Mouse (Mus musculus) heart, postnatal 0 days (tissue): ENCODE measurements around the gene Ccdc85b. TPM values are rescaled to one million over a fixed set of nuclear protein-coding genes. Genes with fewer than 3 reads are reported as not detected.
"Not testable (repeated sequence)": the region's sequence is repeated elsewhere in the genome, so short reads cannot be mapped to it uniquely, and the experiment has no call there.

ENCODE experiments used
- ATAC-seq: fragments of 200-750 bp; cut with Nextera tagmentation; 2 replicates; pipeline ENCODE4 v1.8.0; 2017; ENCODE audit warnings: low read depth, moderate number of reproducible peaks, moderate library complexity; ENCODE audit not compliant: insufficient read depth
- DNase-seq: peaks from one replicate; pipeline ENCODE4 v3.0.0-alpha.2; 2016; ENCODE audit warnings: low spot score
- H3K27ac ChIP-seq: fragments of 300-500 bp; sonication (generic); 2 replicates; pipeline ENCODE4 v1.5.1; 2014; ENCODE audit warnings: low read depth, mild to moderate bottlenecking
- H3K27me3 ChIP-seq: fragments of 300-500 bp; sonication (generic); 2 replicates; pipeline ENCODE4 v1.6.1; 2014; ENCODE audit warnings: low read length, mixed read lengths; ENCODE audit not compliant: control insufficient read depth, insufficient read depth
- H3K36me3 ChIP-seq: fragments of 300-500 bp; sonication (generic); replicated peaks from 2 replicates; pipeline ENCODE4 v1.6.1; 2014; ENCODE audit warnings: low read length, mixed read lengths; ENCODE audit not compliant: control insufficient read depth, insufficient read depth
- H3K4me1 ChIP-seq: fragments of 300-500 bp; sonication (generic); 2 replicates; pipeline ENCODE4 v1.6.1; 2014; ENCODE audit warnings: antibody characterized with exemption; ENCODE audit not compliant: control insufficient read depth, insufficient read depth
- H3K4me2 ChIP-seq: fragments of 300-500 bp; sonication (generic); 2 replicates; pipeline ENCODE4 v1.6.1; 2014; ENCODE audit warnings: low read depth, mild to moderate bottlenecking, low read length, moderate library complexity
- H3K4me3 ChIP-seq: fragments of 300-500 bp; sonication (generic); 2 replicates; pipeline ENCODE4 v1.5.1; 2014; ENCODE audit warnings: low read depth, low read length
- H3K9ac ChIP-seq: fragments of 300-500 bp; sonication (generic); replicated peaks from 2 replicates; pipeline ENCODE4 v1.6.1; 2014; ENCODE audit warnings: low read depth, low read length, mixed read lengths
- H3K9me3 ChIP-seq: fragments of 300-500 bp; sonication (generic); replicated peaks from 2 replicates; pipeline ENCODE4 v1.6.1; 2016; ENCODE audit warnings: low read length; ENCODE audit not compliant: control insufficient read depth
- CTCF ChIP-seq: IDR thresholded peaks from 2 replicates; pipeline ENCODE4 v1.5.1; 2016; ENCODE audit warnings: antibody characterized with exemption, control low read depth, low read depth
- EP300 ChIP-seq: IDR thresholded peaks from 2 replicates; pipeline ENCODE4 v1.6.1; 2016; ENCODE audit warnings: antibody characterized with exemption, low read depth
- WGBS: fragments of 180-500 bp; shearing (Covaris S2); extraction: QIAGEN DNeasy Blood & Tissue Kit; methylation state at CpG from one replicate; pipeline ENCODE4 v1.1.7; 2014; 5-methylcytosine and 5-hydroxymethylcytosine counted together
- polyA plus RNA-seq: library from polyadenylated mRNA; unstranded; fragments of >200 nt; fragmentation: Nextera tagmentation; extraction: Ambion mirVana; gene quantifications from 2 replicates; pipeline ENCODE4 v1.2.1, GENCODE M21; 2015
- total RNA-seq: library from RNA; depleted of rRNA; stranded (reverse); fragments of >200 nt; gene quantifications from 2 replicates; pipeline ENCODE4 v1.2.3, GENCODE M21; 2014; ENCODE audit warnings: low replicate concordance

Gene Ccdc85b
- total and polyA plus RNA-seq, 2 experiments from 2014 or later, result 9.2 to 10.6 TPM

DNA sequence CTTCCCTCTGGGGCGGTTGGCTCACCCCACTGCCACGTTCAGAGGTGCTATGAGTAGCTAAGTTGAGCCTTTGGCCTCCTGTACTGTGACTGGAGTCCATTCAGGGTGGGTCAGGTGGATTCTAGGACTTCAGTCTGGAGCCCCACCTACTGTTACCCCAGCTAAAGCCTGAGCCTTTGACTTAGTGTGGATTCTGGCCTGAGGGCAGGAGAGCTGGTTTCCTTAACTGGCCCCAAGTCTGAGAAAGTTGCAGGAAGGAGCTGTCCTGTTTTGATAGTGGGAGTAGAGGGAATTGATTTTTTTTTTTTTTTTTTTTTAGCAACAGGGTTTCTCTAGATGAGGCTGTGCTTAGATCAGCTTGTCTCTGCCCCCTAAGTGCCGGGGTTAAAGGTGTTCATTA is 36.6 kb upstream of the Ccdc85b start:
- Histone ChIP-seq H3K4me3 (no peak overlapping the region), H3K9me3 (no peaks in the 10 kb centered on the region), H3K36me3 (peaks cover 56% of the 10 kb centered on the region), H3K9ac (no peak overlapping the region), H3K4me1 (peaks cover 7% of the 10 kb centered on the region; the same call in 1 of the 2 replicates), H3K27me3 (no peaks in the 10 kb centered on the region), H3K4me2 (no peak overlapping the region), H3K27ac (no peak overlapping the region)
- ATAC-seq (no peak), DNase-seq (no peak)
- TF ChIP-seq CTCF, result no peak
- WGBS, result 71% methylated on average over 3 of the region's 3 CpGs

DNA sequence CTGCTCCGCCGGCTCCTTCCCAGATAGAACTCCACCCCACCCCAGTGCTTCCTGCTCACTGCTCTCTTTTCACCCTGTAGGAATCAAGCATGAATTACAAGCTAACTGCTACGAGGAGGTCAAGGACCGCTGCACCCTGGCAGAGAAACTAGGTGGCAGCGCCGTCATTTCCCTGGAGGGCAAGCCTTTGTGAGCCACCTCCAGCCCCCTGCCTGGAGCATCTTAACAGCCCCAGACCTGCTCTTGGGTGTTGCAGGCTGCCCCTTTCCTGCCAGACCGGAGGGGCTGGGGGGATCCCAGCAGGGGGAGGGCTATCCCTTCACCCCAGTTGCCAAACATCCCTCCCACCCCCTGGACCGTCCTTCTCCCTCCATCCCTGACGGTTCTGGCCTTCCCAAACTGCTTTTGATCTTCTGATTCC is 35.6 kb upstream of the Ccdc85b start:
- not testable (repeated sequence) for DNase-seq, H3K4me1 ChIP-seq, H3K27ac ChIP-seq, H3K9ac ChIP-seq, H3K27me3 ChIP-seq, ATAC-seq, H3K4me2 ChIP-seq, H3K4me3 ChIP-seq, H3K9me3 ChIP-seq
- H3K36me3 ChIP-seq, result peaks cover 56% of the 10 kb centered on the region
- WGBS, result 59% methylated on average over 9 of the region's 9 CpGs

DNA sequence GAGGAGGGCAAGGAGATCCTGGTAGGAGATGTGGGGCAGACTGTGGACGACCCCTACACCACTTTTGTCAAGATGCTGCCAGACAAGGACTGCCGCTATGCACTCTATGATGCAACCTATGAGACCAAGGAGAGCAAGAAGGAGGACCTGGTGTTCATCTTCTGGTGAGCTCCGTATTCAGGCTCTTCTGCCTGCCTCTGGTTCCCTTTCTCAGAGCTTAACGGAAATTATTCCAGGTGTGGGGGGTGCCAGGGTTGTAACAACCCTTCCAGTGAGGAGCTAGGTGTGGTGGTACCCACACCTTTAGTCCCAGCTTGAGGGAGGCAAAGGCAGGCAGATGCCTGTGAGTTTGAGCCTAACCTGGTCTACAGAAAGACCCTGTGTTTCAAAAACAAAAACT is 34.9 kb upstream of the Ccdc85b start:
- no peak for ATAC-seq
- Histone ChIP-seq H3K9me3 (no peaks in the 10 kb centered on the region), H3K4me2 (no peak overlapping the region), H3K4me1 (peaks cover 8% of the 10 kb centered on the region; the same call in 1 of the 2 replicates), H3K27me3 (no peaks in the 10 kb centered on the region), H3K4me3 (no peak overlapping the region), H3K9ac (no peak overlapping the region), H3K36me3 (peaks cover 50% of the 10 kb centered on the region), H3K27ac (no peak overlapping the region)
- WGBS, result 54% methylated on average over 4 of the region's 4 CpGs
- no peak for TF ChIP-seq CTCF
- TF ChIP-seq EP300, result no peak
- DNase-seq, result no peak

DNA sequence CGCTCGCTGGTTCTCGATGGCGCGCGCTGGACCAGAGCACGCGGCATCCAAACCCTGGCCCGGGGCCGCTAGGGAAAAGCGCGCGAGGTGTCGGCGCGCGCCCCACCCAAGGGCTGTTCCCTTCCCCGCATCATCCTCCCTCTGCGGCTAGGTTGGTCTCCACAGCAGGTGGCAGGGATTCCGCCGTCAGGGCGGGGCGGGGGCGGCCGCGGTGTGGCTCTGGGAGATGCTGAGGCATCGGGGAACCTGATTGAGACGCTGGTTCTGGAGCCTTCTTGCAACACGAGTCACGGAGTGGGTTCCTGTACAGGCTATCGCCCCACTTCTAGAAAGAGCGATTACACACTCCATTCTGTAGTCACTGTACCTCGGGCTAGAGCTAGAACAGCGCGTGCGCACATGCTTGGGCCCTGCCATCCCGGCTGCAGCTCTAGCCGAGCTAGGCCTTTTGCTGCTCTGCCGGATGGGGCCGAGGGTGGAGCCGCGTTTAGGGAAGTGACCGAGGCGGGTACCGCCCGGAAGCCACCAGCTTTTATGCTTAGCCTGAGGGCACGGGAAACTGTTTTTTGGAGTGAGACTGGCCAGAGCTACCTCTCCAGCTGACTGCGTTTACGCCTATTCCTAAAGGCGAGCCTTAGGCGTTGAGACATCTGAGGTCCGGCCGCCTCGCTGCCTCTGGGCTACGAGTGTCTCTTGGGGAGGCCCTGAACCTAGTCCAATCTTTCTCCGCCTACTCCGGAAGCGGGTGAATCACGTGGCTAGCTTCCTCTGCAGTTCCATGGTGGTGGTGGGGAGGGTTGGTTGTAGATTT is 33.4 kb upstream of the Ccdc85b start:
- WGBS, result under 1% methylated on average over 57 of the region's 59 CpGs
- peak; percentile 13 for ATAC-seq
- peak; percentile 86 for DNase-seq

DNA sequence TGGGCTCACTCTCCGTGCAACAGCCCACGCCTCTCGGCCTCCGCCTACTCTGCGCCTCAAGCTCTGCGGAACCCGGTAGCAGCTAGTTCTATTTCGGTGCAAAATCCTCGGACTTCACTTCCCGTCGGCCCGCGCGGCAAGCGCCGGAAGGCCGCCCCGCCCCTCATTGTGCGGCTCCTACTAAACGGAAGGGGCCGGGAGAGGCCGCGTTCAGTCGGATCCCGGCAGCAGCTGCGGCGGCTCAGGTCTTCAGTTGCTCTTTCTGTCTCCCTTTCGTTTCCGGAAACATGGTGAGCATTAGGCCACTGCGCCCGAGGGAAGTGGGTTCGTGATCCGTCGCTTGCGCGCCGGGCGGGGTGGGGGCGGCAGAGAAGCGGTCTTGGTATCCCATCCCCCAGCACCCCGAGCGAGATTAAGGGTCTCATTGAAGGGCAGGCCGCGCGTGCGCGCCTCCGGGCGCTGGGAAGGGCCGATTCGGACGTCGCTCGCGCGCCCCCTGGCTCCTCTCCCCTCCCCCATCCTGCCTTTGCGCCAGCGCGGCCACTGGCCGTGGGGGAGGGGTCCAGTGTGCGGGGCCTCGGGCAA is 32.7 kb upstream of the Ccdc85b start, which contains the start of gene Cfl1:
Gene Cfl1 (plus strand): TSS at position 143 of the 585 bp plus-strand sequence.
- DNase-seq (peak; percentile 96), ATAC-seq (peak; percentile 62)
- H3K27ac ChIP-seq, result peak within 1 kb of the TSS; percentile 100
- H3K4me2 ChIP-seq, result peak within 1 kb of the TSS; percentile 77
- H3K4me1 ChIP-seq, result peaks cover 17% of the 10 kb centered on the region; the same call in 1 of the 2 replicates
- H3K9ac ChIP-seq, result peak within 1 kb of the TSS; percentile 95
- H3K27me3 ChIP-seq, result no peaks in the 10 kb centered on the region
- H3K4me3 ChIP-seq, result peak within 1 kb of the TSS; percentile 98
- WGBS, result under 1% methylated on average over 61 of the region's 62 CpGs
- peaks cover 40% of the 10 kb centered on the region for H3K36me3 ChIP-seq
- no peaks in the 10 kb centered on the region for H3K9me3 ChIP-seq
- TF ChIP-seq EP300 (peak; percentile 79; the same call in 1 of the 2 replicates), CTCF (no peak; the same call in 1 of the 2 replicates)

More for the DNA sequence above, 33.4 kb upstream of the Ccdc85b start:
- peak; percentile 90 for TF ChIP-seq EP300
- no peak for TF ChIP-seq CTCF
- Histone ChIP-seq H3K9me3 (no peaks in the 10 kb centered on the region), H3K9ac (peak overlapping the region; percentile 95), H3K27me3 (no peaks in the 10 kb centered on the region), H3K27ac (peak overlapping the region; percentile 100), H3K4me1 (peaks cover 17% of the 10 kb centered on the region; the same call in 1 of the 2 replicates), H3K4me3 (peak overlapping the region; percentile 98), H3K4me2 (peak overlapping the region; percentile 77), H3K36me3 (peaks cover 40% of the 10 kb centered on the region)

DNA sequence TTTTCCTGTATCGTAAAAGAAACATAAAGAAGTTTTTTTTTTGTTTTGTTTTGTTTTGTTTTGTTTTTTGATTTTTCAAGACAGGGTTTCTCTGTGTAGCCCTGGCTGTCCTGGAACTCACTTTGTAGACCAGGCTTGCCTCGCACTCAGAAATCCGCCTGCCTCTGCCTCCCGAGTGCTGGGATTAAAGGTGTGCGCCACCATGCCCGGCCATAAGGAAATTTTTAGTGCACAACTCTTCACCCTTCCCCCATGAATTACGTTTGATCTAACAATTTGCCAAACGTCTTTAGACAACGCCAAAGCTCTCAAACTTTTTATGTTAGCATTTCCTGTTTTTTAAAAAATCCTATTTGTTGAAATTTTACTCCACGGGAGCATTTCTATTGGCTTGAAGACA is 32.0 kb upstream of the Ccdc85b start:
- ATAC-seq, H3K9ac ChIP-seq, DNase-seq, H3K27me3 ChIP-seq, H3K4me3 ChIP-seq, H3K9me3 ChIP-seq: not testable (repeated sequence)
- Histone ChIP-seq H3K36me3 (peaks cover 42% of the 10 kb centered on the region), H3K4me2 (peak overlapping the region; percentile 77), H3K27ac (peak overlapping the region; percentile 100), H3K4me1 (peaks cover 17% of the 10 kb centered on the region; the same call in 1 of the 2 replicates)
- WGBS, result 42% methylated on average over 10 of the region's 10 CpGs
